15 mouse cellular contexts compared by ENCODE assay signal in genomic region chr14:31964076-31964475, GRCm38 (mm10).
DNase-seq lines count a peak whose midpoint lies in the region; ATAC-seq and TF ChIP-seq lines count a peak whose summit lies in the region.
"Had no signal": no experiment of that assay in that cellular context is flagged by ENCODE, and none has a peak within 500 bp of the region (broad histone marks: within the 10 kb centered on the region; RNA-seq: fewer than 3 reads in every experiment).

No protein-coding gene starts in this region.

- no peak overlapping the region for H3K9ac ChIP-seq in intestine, postnatal 0 days (ENCODE audit: low read depth, low read length)
- H3K9ac ChIP-seq: forebrain, postnatal 0 days; liver, embryonic 13.5 days had no signal

- no peak overlapping the region for H3K4me3 ChIP-seq in gastrocnemius, adult 2 months
- H3K4me3 ChIP-seq in layer of hippocampus, adult 2 months = no peak overlapping the region
- H3K4me3 ChIP-seq in cortical plate, adult 2 months (ENCODE audit: insufficient read depth, low read length) = no peak overlapping the region
- H3K4me3 ChIP-seq in intestine, postnatal 0 days (ENCODE audit: low read depth, low read length) = no peak overlapping the region
- no peak overlapping the region for H3K4me3 ChIP-seq in left cerebral cortex, adult 2 months
- H3K4me3 ChIP-seq: limb, embryonic 10.5 days; liver, embryonic 13.5 days had no signal

- H3K4me2 ChIP-seq in intestine, postnatal 0 days (replicated peaks; ENCODE audit: low read depth) = no peak overlapping the region
- H3K4me2 ChIP-seq: liver, embryonic 13.5 days had no signal

- no peaks in the 10 kb centered on the region for H3K27me3 ChIP-seq in intestine, postnatal 0 days (replicated peaks; ENCODE audit: control insufficient read depth, insufficient read depth, low read length)

- 34% methylated on average over 2 of the region's 2 CpGs for WGBS in intestine, postnatal 0 days

- H3K4me1 ChIP-seq in cortical plate, adult 2 months (ENCODE audit: control insufficient read depth, insufficient read depth, low read length) = no peaks in the 10 kb centered on the region; the same call in 1 of the 2 replicates
- H3K4me1 ChIP-seq in intestine, postnatal 0 days (replicated peaks; ENCODE audit: control insufficient read depth, insufficient read depth, low read length) = no peaks in the 10 kb centered on the region
- H3K4me1 ChIP-seq: limb, embryonic 10.5 days had no signal

- no peak for TF ChIP-seq POLR2A in cortical plate, adult 2 months (IDR thresholded peaks at IDR 0.05; ENCODE audit: extremely low read depth, insufficient read depth, low read length)

- intact Hi-C loops in gastrocnemius, adult 2 months (cut with DNase I) = no loop called here
- intact Hi-C loops in left cerebral cortex, adult 2 months (cut with DNase I) = no loop called here

- DNase-seq in gastrocnemius, adult 2 months = no peak
- DNase-seq in gastrocnemius, postnatal 25 days = no peak
- DNase-seq in layer of hippocampus, adult 2 months (ENCODE audit: low spot score in 2 of 2) = no peak
- DNase-seq in layer of hippocampus, adult 8-10 months (ENCODE audit: low spot score in 2 of 2) = no peak
- no peak for DNase-seq in cerebellum, adult 8-10 months
- DNase-seq in left cerebral cortex, adult 2 months (ENCODE audit: extremely low spot score in 1 of 2, low spot score in 2 of 2) = no peak
- DNase-seq: cerebellum, adult 18-20 months; forebrain, postnatal 0 days; liver, embryonic 13.5 days; right cerebral cortex, adult 18-20 months; thymus, adult 2 months had no signal

- H3K9me3 ChIP-seq in intestine, postnatal 0 days (ENCODE audit: control insufficient read depth) = no peaks in the 10 kb centered on the region
- H3K9me3 ChIP-seq: limb, embryonic 10.5 days; liver, embryonic 13.5 days had no signal

- peak overlapping the region; percentile 82 for H3K27ac ChIP-seq in gastrocnemius, adult 2 months
- peak overlapping the region; percentile 25; the same call in 1 of the 2 replicates for H3K27ac ChIP-seq in layer of hippocampus, adult 2 months
- H3K27ac ChIP-seq in cortical plate, adult 2 months (ENCODE audit: insufficient read depth, low read length) = peak overlapping the region; percentile 63; the same call in 1 of the 2 replicates
- peak overlapping the region; percentile 35; the same call in 1 of the 2 replicates for H3K27ac ChIP-seq in intestine, postnatal 0 days (ENCODE audit: low read depth, low read length)
- no peak overlapping the region for H3K27ac ChIP-seq in left cerebral cortex, adult 2 months
- H3K27ac ChIP-seq: limb, embryonic 10.5 days; liver, embryonic 13.5 days had no signal

- H3K36me3 ChIP-seq in intestine, postnatal 0 days (ENCODE audit: control insufficient read depth, insufficient read depth) = no peaks in the 10 kb centered on the region
- H3K36me3 ChIP-seq: limb, embryonic 10.5 days; liver, embryonic 13.5 days had no signal

- no peak for ATAC-seq in intestine, postnatal 0 days
- ATAC-seq: forebrain, postnatal 0 days; hindbrain, embryonic 16.5 days had no signal

- TF ChIP-seq CTCF in gastrocnemius, adult 2 months (IDR thresholded peaks at IDR 0.05) = no peak
- no peak for TF ChIP-seq CTCF in layer of hippocampus, adult 2 months (conservative IDR thresholded peaks at IDR 0.05)
- TF ChIP-seq CTCF in cortical plate, adult 2 months (IDR thresholded peaks at IDR 0.05; ENCODE audit: extremely low read depth, insufficient read depth, low read length) = no peak
- TF ChIP-seq CTCF in intestine, postnatal 0 days (IDR thresholded peaks at IDR 0.05; ENCODE audit: low read depth) = no peak
- no peak for TF ChIP-seq CTCF in left cerebral cortex, adult 2 months (IDR thresholded peaks at IDR 0.05)
